Mouse (Mus musculus) lung, postnatal 0 days (tissue): ENCODE measurements at regions not wholly inside any gene's neighbourhood (a gene's known extent, or its start where the extent isn't known, plus 50 kb on each side); places are given as distances from the start of the nearest gene placed in this dataset.
A peak's percentile ranks its signal among the peaks of the same experiment; 100 is the strongest.

Experiments
- ATAC-seq: fragments of 200-750 bp; cut with Nextera tagmentation; 2 replicates; pipeline ENCODE4 v1.8.0; 2017; ENCODE audit warnings: moderate library complexity
- DNase-seq: peaks from one replicate; pipeline ENCODE4 v3.0.0-alpha.2; 2016; ENCODE audit warnings: low spot score
- H3K27ac ChIP-seq: fragments of 300-500 bp; sonication (generic); 2 replicates; pipeline ENCODE4 v1.5.1; 2014; ENCODE audit warnings: antibody characterized with exemption, mild to moderate bottlenecking, low read length, mixed read lengths
- H3K27me3 ChIP-seq: fragments of 300-500 bp; sonication (generic); replicated peaks from 2 replicates; pipeline ENCODE4 v1.6.1; 2014; ENCODE audit warnings: low read length, mixed read lengths; ENCODE audit not compliant: insufficient read depth
- H3K36me3 ChIP-seq: fragments of 300-500 bp; sonication (generic); 2 replicates; pipeline ENCODE4 v1.6.1; 2014; ENCODE audit warnings: low read length, mixed read lengths; ENCODE audit not compliant: insufficient read depth
- H3K4me1 ChIP-seq: fragments of 300-500 bp; sonication (generic); 2 replicates; pipeline ENCODE4 v1.6.1; 2014; ENCODE audit warnings: antibody characterized with exemption, low read depth, low read length, mixed read lengths; ENCODE audit not compliant: insufficient read depth
- H3K4me2 ChIP-seq: fragments of 300-500 bp; sonication (generic); replicated peaks from 2 replicates; pipeline ENCODE4 v1.6.1; 2014; ENCODE audit warnings: low read depth, mild to moderate bottlenecking, low read length, moderate library complexity, mixed read lengths
- H3K4me3 ChIP-seq: fragments of 300-500 bp; sonication (generic); 2 replicates; pipeline ENCODE4 v1.5.1; 2014; ENCODE audit warnings: low read depth, low read length
- H3K9ac ChIP-seq: fragments of 300-500 bp; sonication (generic); replicated peaks from 2 replicates; pipeline ENCODE4 v1.6.1; 2014; ENCODE audit warnings: low read depth, mild to moderate bottlenecking
- H3K9me3 ChIP-seq: fragments of 300-500 bp; sonication (generic); 2 replicates; pipeline ENCODE4 v1.6.1; 2016; ENCODE audit warnings: low read length, mixed read lengths
- CTCF ChIP-seq: IDR thresholded peaks from 2 replicates; pipeline ENCODE4 v1.5.1; 2016; ENCODE audit warnings: antibody characterized with exemption, mild to moderate bottlenecking
- EP300 ChIP-seq: IDR thresholded peaks from 2 replicates; pipeline ENCODE4 v1.6.1; 2016; ENCODE audit warnings: antibody characterized with exemption, mild to moderate bottlenecking, control low read depth
- WGBS: fragments of 180-500 bp; shearing (Covaris S2); extraction: QIAGEN DNeasy Blood & Tissue Kit; methylation state at CpG from one replicate; pipeline ENCODE4 v1.1.7; 2014; 5-methylcytosine and 5-hydroxymethylcytosine counted together

- ATAC-seq (peak; percentile 77), DNase-seq (peak; percentile 54)
- 6% methylated on average over 4 of the region's 4 CpGs for WGBS
- Histone ChIP-seq H3K4me1 (0 out of 2 replicates have a peak, but pooled peaks cover 5% of the 10 kb centered on the region), H3K27me3 (no peaks in the 10 kb centered on the region), H3K4me3 (no peak overlapping the region), H3K36me3 (no peaks in the 10 kb centered on the region), H3K27ac (no peak overlapping the region), H3K9ac (no peak overlapping the region), H3K4me2 (peak overlapping the region; percentile 6), H3K9me3 (no peaks in the 10 kb centered on the region)
- TF ChIP-seq EP300: peak; percentile 49; the same call in 1 of the 2 replicates
- TF ChIP-seq CTCF: no peak
These were observed 360.6 kb downstream of the Gsdmc2 start for GRCm38 (mm10) chr15:63484217-63484887.

- TF ChIP-seq CTCF: no peak
- TF ChIP-seq EP300: no peak
- no peaks in the 10 kb centered on the region for H3K27me3 ChIP-seq
- no peak for ATAC-seq
- no peaks in the 10 kb centered on the region for H3K9me3 ChIP-seq
- 41% methylated on average over 1 of the region's 1 CpGs for WGBS
- no peak overlapping the region for H3K4me2 ChIP-seq
- DNase-seq: no peak
- no peaks in the 10 kb centered on the region for H3K36me3 ChIP-seq
- H3K9ac ChIP-seq: no peak overlapping the region
- H3K4me1 ChIP-seq: 0 out of 2 replicates have a peak, but pooled peaks cover 4% of the 10 kb centered on the region
- H3K27ac ChIP-seq: no peak overlapping the region
- H3K4me3 ChIP-seq: no peak overlapping the region
These were observed 365.6 kb downstream of the Gsdmc2 start for GRCm38 (mm10) chr15:63479270-63479805.

- Histone ChIP-seq H3K4me3 (no peak overlapping the region), H3K27ac (no peak overlapping the region), H3K4me2 (no peak overlapping the region), H3K9ac (no peak overlapping the region), H3K36me3 (no peaks in the 10 kb centered on the region), H3K4me1 (no peaks in the 10 kb centered on the region), H3K27me3 (no peaks in the 10 kb centered on the region), H3K9me3 (no peaks in the 10 kb centered on the region)
- DNase-seq (no peak), ATAC-seq (no peak)
- TF ChIP-seq EP300: no peak
- no peak for TF ChIP-seq CTCF
- WGBS: 67% methylated on average over 1 of the region's 1 CpGs
These were observed 378.1 kb downstream of the Gsdmc2 start for GRCm38 (mm10) chr15:63466916-63467315.

- no peaks in the 10 kb centered on the region for H3K4me1 ChIP-seq
- H3K36me3 ChIP-seq: no peaks in the 10 kb centered on the region
- DNase-seq: peak; percentile 79
- H3K4me3 ChIP-seq: no peak overlapping the region
- peak; percentile 22; the same call in 1 of the 2 replicates for TF ChIP-seq EP300
- no peak for TF ChIP-seq CTCF
- H3K27ac ChIP-seq: no peak overlapping the region
- 0 out of 2 replicates have a peak, but pooled peaks cover 4% of the 10 kb centered on the region for H3K27me3 ChIP-seq
- H3K9ac ChIP-seq: no peak overlapping the region
- H3K9me3 ChIP-seq: no peaks in the 10 kb centered on the region
- ATAC-seq: peak; percentile 87
- H3K4me2 ChIP-seq: no peak overlapping the region
- WGBS: 49% methylated on average over 3 of the region's 3 CpGs
These were observed 392.4 kb downstream of the Gsdmc2 start for GRCm38 (mm10) chr15:63452529-63452928.

- DNase-seq: no peak
- H3K27ac ChIP-seq: no peak overlapping the region
- H3K27me3 ChIP-seq: no peaks in the 10 kb centered on the region
These were observed 398.7 kb downstream of the Gsdmc2 start for GRCm38 (mm10) chr15:63446288-63446687.

GRCm38 (mm10) chr15:63445016-63445415 is 400.0 kb downstream of the Gsdmc2 start:
- Histone ChIP-seq H3K36me3 (no peaks in the 10 kb centered on the region), H3K9ac (no peak overlapping the region), H3K27ac (no peak overlapping the region), H3K9me3 (no peaks in the 10 kb centered on the region), H3K27me3 (no peaks in the 10 kb centered on the region), H3K4me2 (no peak overlapping the region), H3K4me3 (no peak overlapping the region), H3K4me1 (no peaks in the 10 kb centered on the region)
- no peak for DNase-seq
- TF ChIP-seq CTCF (no peak), EP300 (no peak)
- 73% methylated on average over 4 of the region's 4 CpGs for WGBS
- ATAC-seq: no peak

More at GRCm38 (mm10) chr15:63446288-63446687, 398.7 kb downstream of the Gsdmc2 start:
- no peak for ATAC-seq
- H3K4me2 ChIP-seq: no peak overlapping the region
- TF ChIP-seq EP300 (no peak), CTCF (no peak)
- no peaks in the 10 kb centered on the region for H3K4me1 ChIP-seq
- H3K9ac ChIP-seq: no peak overlapping the region
- whole genome bisulfite sequencing: 82% methylated on average over 4 of the region's 4 CpGs
- H3K9me3 ChIP-seq: no peaks in the 10 kb centered on the region
- no peaks in the 10 kb centered on the region for H3K36me3 ChIP-seq
- H3K4me3 ChIP-seq: no peak overlapping the region
